In the genomic region with DNA sequence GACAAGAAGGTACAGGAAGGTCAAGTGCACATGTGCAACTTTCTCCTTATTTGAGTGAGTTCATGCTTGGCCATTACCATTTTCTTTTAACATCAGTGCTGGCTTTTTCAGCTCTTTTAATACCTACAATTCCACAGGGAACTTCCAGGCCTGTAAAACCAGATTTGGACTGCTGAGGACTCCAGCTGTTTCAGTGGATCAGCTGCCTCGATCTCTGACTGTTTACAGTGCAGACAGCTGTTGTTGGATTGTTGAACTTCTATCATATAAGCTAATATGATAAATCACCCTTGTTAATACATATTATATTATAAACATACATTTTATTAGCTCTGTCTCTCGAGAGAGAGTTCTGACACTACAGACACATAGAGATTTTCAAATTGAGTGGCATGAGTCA, we compare ENCODE assay signal across 26 mouse cellular contexts.
"Had no signal": no experiment of that assay in that cellular context is flagged by ENCODE, and none has a peak within 500 bp of the region (broad histone marks: within the 10 kb centered on the region; RNA-seq: fewer than 3 reads in every experiment).

No protein-coding gene starts in this region.

- H3K9me3 ChIP-seq: heart, embryonic 10.5 days; heart, embryonic 13.5 days; heart, embryonic 15.5 days; hindbrain, embryonic 13.5 days; hindbrain, embryonic 15.5 days; kidney, embryonic 15.5 days; limb, embryonic 12.5 days had no signal

- H3K27ac ChIP-seq: gastrocnemius, adult 2 months; heart, embryonic 10.5 days; heart, embryonic 13.5 days; heart, embryonic 15.5 days; hindbrain, embryonic 13.5 days; hindbrain, embryonic 15.5 days; hindbrain, postnatal 0 days; kidney, embryonic 15.5 days; kidney, postnatal 0 days; limb, embryonic 12.5 days had no signal

- ATAC-seq: hindbrain, postnatal 0 days; intestine, embryonic 16.5 days had no signal

- DNase-seq: gastrocnemius, adult 2 months; gastrocnemius, postnatal 10 days; gastrocnemius, postnatal 25 days; heart, adult 18-20 months; heart, postnatal 14 days; heart, postnatal 36 days; kidney, adult 11 months; kidney, adult 2 months; kidney, adult 9 months; kidney, postnatal 14 days; kidney, postnatal 36 days; layer of hippocampus, adult 9-11 months; layer of hippocampus, postnatal 36 days; left cerebral cortex, postnatal 4 days; liver had no signal

- H3K4me3 ChIP-seq: gastrocnemius, adult 2 months; heart, embryonic 10.5 days; heart, embryonic 13.5 days; heart, embryonic 15.5 days; hindbrain, embryonic 13.5 days; hindbrain, embryonic 15.5 days; kidney, embryonic 15.5 days; limb, embryonic 12.5 days had no signal

- H3K9ac ChIP-seq: heart, embryonic 13.5 days; heart, embryonic 15.5 days; hindbrain, embryonic 13.5 days; hindbrain, embryonic 15.5 days; kidney, embryonic 15.5 days; limb, embryonic 12.5 days had no signal

- H3K36me3 ChIP-seq: heart, embryonic 10.5 days; heart, embryonic 13.5 days; heart, embryonic 15.5 days; hindbrain, embryonic 13.5 days; hindbrain, embryonic 15.5 days; kidney, embryonic 15.5 days; limb, embryonic 12.5 days had no signal

- H3K27me3 ChIP-seq: heart, embryonic 13.5 days; heart, embryonic 15.5 days; hindbrain, embryonic 13.5 days; hindbrain, embryonic 15.5 days; kidney, embryonic 15.5 days; limb, embryonic 12.5 days had no signal

- H3K4me2 ChIP-seq: heart, embryonic 13.5 days; heart, embryonic 15.5 days; hindbrain, embryonic 13.5 days; hindbrain, embryonic 15.5 days; kidney, embryonic 15.5 days; limb, embryonic 12.5 days; liver, embryonic 11.5 days had no signal

- H3K4me1 ChIP-seq: heart, embryonic 10.5 days; heart, embryonic 13.5 days; heart, embryonic 15.5 days; hindbrain, embryonic 13.5 days; hindbrain, embryonic 15.5 days; kidney, embryonic 15.5 days; limb, embryonic 12.5 days had no signal
